Mouse (Mus musculus) hindbrain, embryonic 13.5 days (tissue): ENCODE measurements at regions not wholly inside any gene's neighbourhood (a gene's known extent, or its start where the extent isn't known, plus 50 kb on each side); places are given as distances from the start of the nearest gene placed in this dataset.

ENCODE experiments used
- ATAC-seq: fragments of 200-750 bp; cut with Nextera tagmentation; 2 replicates; pipeline ENCODE4 v1.8.0; 2017; ENCODE audit warnings: moderate TSS enrichment; ENCODE audit not compliant: low FRiP score
- H3K27ac ChIP-seq: fragments of 300-500 bp; sonication (generic); 2 replicates; pipeline ENCODE4 v1.5.1; 2015; ENCODE audit warnings: inconsistent platforms, mild to moderate bottlenecking, moderate library complexity
- H3K27me3 ChIP-seq: fragments of 300-500 bp; sonication (generic); 2 replicates; pipeline ENCODE4 v1.6.1; 2015; ENCODE audit warnings: mild to moderate bottlenecking, inconsistent platforms
- H3K36me3 ChIP-seq: fragments of 300-500 bp; sonication (generic); 2 replicates; pipeline ENCODE4 v1.6.1; 2015; ENCODE audit warnings: mild to moderate bottlenecking, inconsistent platforms
- H3K4me1 ChIP-seq: fragments of 300-500 bp; sonication (generic); replicated peaks from 2 replicates; pipeline ENCODE4 v1.6.1; 2015; ENCODE audit warnings: inconsistent platforms
- H3K4me2 ChIP-seq: fragments of 300-500 bp; sonication (generic); 2 replicates; pipeline ENCODE4 v1.6.1; 2015; ENCODE audit warnings: inconsistent platforms, mild to moderate bottlenecking, moderate library complexity
- H3K4me3 ChIP-seq: fragments of 300-500 bp; sonication (generic); 2 replicates; pipeline ENCODE4 v1.5.1; 2015; ENCODE audit warnings: mild to moderate bottlenecking, inconsistent platforms
- H3K9ac ChIP-seq: fragments of 300-500 bp; sonication (generic); 2 replicates; pipeline ENCODE4 v1.6.1; 2015; ENCODE audit warnings: mild to moderate bottlenecking, inconsistent platforms
- H3K9me3 ChIP-seq: fragments of 300-500 bp; sonication (generic); 2 replicates; pipeline ENCODE4 v1.6.1; 2016; ENCODE audit warnings: inconsistent platforms
- WGBS: fragments of 180-500 bp; shearing (Covaris S2); methylation state at CpG from one replicate; pipeline ENCODE4 v1.1.7; 2015; 5-methylcytosine and 5-hydroxymethylcytosine counted together

- WGBS = 86% methylated on average over 8 of the region's 8 CpGs
Measured at GRCm38 (mm10) chr8:44155705-44156321, 446.0 kb upstream of the Adam34 start.

GRCm38 (mm10) chr8:44165115-44165514 lies 455.3 kb upstream of the Adam34 start:
- Histone ChIP-seq H3K27me3 (no peaks in the 10 kb centered on the region), H3K4me3 (no peak overlapping the region), H3K36me3 (no peaks in the 10 kb centered on the region), H3K9me3 (no peaks in the 10 kb centered on the region), H3K9ac (no peak overlapping the region), H3K27ac (no peak overlapping the region), H3K4me1 (no peaks in the 10 kb centered on the region), H3K4me2 (no peak overlapping the region)
- WGBS = 72% methylated on average over 6 of the region's 6 CpGs
- no peak for ATAC-seq

More at GRCm38 (mm10) chr8:44155705-44156321, 446.0 kb upstream of the Adam34 start:
- H3K27me3 ChIP-seq = no peaks in the 10 kb centered on the region
- ATAC-seq = no peak
- H3K9me3 ChIP-seq = no peaks in the 10 kb centered on the region
- H3K9ac ChIP-seq = no peak overlapping the region
- H3K4me2 ChIP-seq = no peak overlapping the region
- H3K27ac ChIP-seq = no peak overlapping the region
- no peaks in the 10 kb centered on the region for H3K36me3 ChIP-seq
- H3K4me1 ChIP-seq = 0 out of 2 replicates have a peak, but pooled peaks cover 3% of the 10 kb centered on the region
- no peak overlapping the region for H3K4me3 ChIP-seq

- H3K4me2 ChIP-seq = no peak overlapping the region
- H3K27ac ChIP-seq = no peak overlapping the region
- no peaks in the 10 kb centered on the region for H3K27me3 ChIP-seq
- no peaks in the 10 kb centered on the region for H3K4me1 ChIP-seq
- H3K4me3 ChIP-seq = no peak overlapping the region
- no peak for ATAC-seq
- no peaks in the 10 kb centered on the region for H3K9me3 ChIP-seq
- H3K9ac ChIP-seq = no peak overlapping the region
- 42% methylated on average over 4 of the region's 4 CpGs for WGBS
- H3K36me3 ChIP-seq = no peaks in the 10 kb centered on the region
Measured at GRCm38 (mm10) chr8:44177016-44177415, 467.2 kb upstream of the Adam34 start.

- no peak overlapping the region for H3K4me3 ChIP-seq
- H3K36me3 ChIP-seq = no peaks in the 10 kb centered on the region
- H3K9ac ChIP-seq = no peak overlapping the region
- no peaks in the 10 kb centered on the region for H3K9me3 ChIP-seq
- H3K27ac ChIP-seq = no peak overlapping the region
- no peak overlapping the region for H3K4me2 ChIP-seq
- no peak for ATAC-seq
- H3K4me1 ChIP-seq = no peaks in the 10 kb centered on the region
- H3K27me3 ChIP-seq = no peaks in the 10 kb centered on the region
- 77% methylated on average over 2 of the region's 2 CpGs for WGBS
Measured at GRCm38 (mm10) chr8:44202228-44202627, 492.4 kb upstream of the Adam34 start.

GRCm38 (mm10) chr8:44206391-44207170 lies 496.7 kb upstream of the Adam34 start:
- Histone ChIP-seq H3K36me3 (no peaks in the 10 kb centered on the region), H3K4me3 (no peak overlapping the region), H3K9ac (no peak overlapping the region), H3K27ac (no peak overlapping the region), H3K4me1 (no peaks in the 10 kb centered on the region), H3K4me2 (no peak overlapping the region), H3K27me3 (no peaks in the 10 kb centered on the region), H3K9me3 (no peaks in the 10 kb centered on the region)
- ATAC-seq = no peak
- 75% methylated on average over 11 of the region's 11 CpGs for WGBS

GRCm38 (mm10) chr8:44222346-44222745 lies 512.5 kb upstream of the Adam34 start:
- Histone ChIP-seq H3K9ac (no peak overlapping the region), H3K27me3 (no peaks in the 10 kb centered on the region), H3K4me2 (no peak overlapping the region), H3K4me3 (no peak overlapping the region), H3K9me3 (no peaks in the 10 kb centered on the region), H3K4me1 (no peaks in the 10 kb centered on the region), H3K27ac (no peak overlapping the region), H3K36me3 (no peaks in the 10 kb centered on the region)
- 90% methylated on average over 1 of the region's 1 CpGs for WGBS
- ATAC-seq = no peak

GRCm38 (mm10) chr8:44252393-44252792 lies 542.5 kb upstream of the Adam34 start:
- no peak overlapping the region for H3K9ac ChIP-seq
- no peaks in the 10 kb centered on the region for H3K36me3 ChIP-seq
- no peaks in the 10 kb centered on the region for H3K27me3 ChIP-seq
- H3K4me3 ChIP-seq = no peak overlapping the region
- H3K27ac ChIP-seq = no peak overlapping the region
- H3K4me1 ChIP-seq = no peaks in the 10 kb centered on the region
- ATAC-seq = no peak
- no peaks in the 10 kb centered on the region for H3K9me3 ChIP-seq
- H3K4me2 ChIP-seq = no peak overlapping the region
- WGBS = 75% methylated on average over 3 of the region's 3 CpGs

- Histone ChIP-seq H3K4me3 (no peak overlapping the region), H3K27ac (no peak overlapping the region), H3K36me3 (no peaks in the 10 kb centered on the region), H3K9ac (no peak overlapping the region), H3K4me1 (no peaks in the 10 kb centered on the region), H3K27me3 (no peaks in the 10 kb centered on the region), H3K4me2 (no peak overlapping the region), H3K9me3 (no peaks in the 10 kb centered on the region)
- ATAC-seq = no peak
- WGBS = 77% methylated on average over 6 of the region's 6 CpGs
Measured at GRCm38 (mm10) chr8:44257051-44257450, 547.2 kb upstream of the Adam34 start.

GRCm38 (mm10) chr8:44261039-44261438 lies 551.2 kb upstream of the Adam34 start:
- Histone ChIP-seq H3K4me3 (no peak overlapping the region), H3K36me3 (no peaks in the 10 kb centered on the region), H3K27ac (no peak overlapping the region), H3K9ac (no peak overlapping the region), H3K27me3 (no peaks in the 10 kb centered on the region), H3K4me1 (no peaks in the 10 kb centered on the region), H3K9me3 (no peaks in the 10 kb centered on the region), H3K4me2 (no peak overlapping the region)
- no peak for ATAC-seq
- 79% methylated on average over 4 of the region's 4 CpGs for WGBS

- H3K27me3 ChIP-seq = no peaks in the 10 kb centered on the region
- no peaks in the 10 kb centered on the region for H3K36me3 ChIP-seq
- ATAC-seq = no peak
- no peak overlapping the region for H3K4me3 ChIP-seq
- no peaks in the 10 kb centered on the region for H3K9me3 ChIP-seq
- no peak overlapping the region for H3K27ac ChIP-seq
- H3K4me2 ChIP-seq = no peak overlapping the region
- H3K4me1 ChIP-seq = no peaks in the 10 kb centered on the region
- 75% methylated on average over 4 of the region's 4 CpGs for WGBS
- no peak overlapping the region for H3K9ac ChIP-seq
Measured at GRCm38 (mm10) chr8:44273300-44273699, 563.5 kb upstream of the Adam34 start.

- H3K4me2 ChIP-seq = no peak overlapping the region
- H3K36me3 ChIP-seq = no peaks in the 10 kb centered on the region
- no peak overlapping the region for H3K27ac ChIP-seq
- H3K4me3 ChIP-seq = no peak overlapping the region
- no peaks in the 10 kb centered on the region for H3K27me3 ChIP-seq
- ATAC-seq = no peak
- H3K9me3 ChIP-seq = no peaks in the 10 kb centered on the region
- no peaks in the 10 kb centered on the region for H3K4me1 ChIP-seq
- H3K9ac ChIP-seq = no peak overlapping the region
Measured at GRCm38 (mm10) chr8:44318216-44318615, 608.4 kb upstream of the Adam34 start.

- Histone ChIP-seq H3K9me3 (no peaks in the 10 kb centered on the region), H3K9ac (no peak overlapping the region), H3K4me3 (no peak overlapping the region), H3K27ac (no peak overlapping the region), H3K36me3 (no peaks in the 10 kb centered on the region), H3K4me2 (no peak overlapping the region), H3K27me3 (no peaks in the 10 kb centered on the region), H3K4me1 (0 out of 2 replicates have a peak, but pooled peaks cover 3% of the 10 kb centered on the region)
- peak; percentile 65; the same call in 1 of the 2 replicates for ATAC-seq
- 66% methylated on average over 6 of the region's 6 CpGs for WGBS
Measured at GRCm38 (mm10) chr8:44334323-44334993, 600.8 kb upstream of the Fat1 start.
